Mouse (Mus musculus) bone marrow macrophage, adult 2 months (primary cell): ENCODE measurements around the gene Sh3bgrl.

Experiments
- CTCF ChIP-seq: IDR thresholded peaks from 2 replicates; pipeline ENCODE4 v1.5.1; 2012; ENCODE audit warnings: low read depth, mild to moderate bottlenecking, low read length, moderate library complexity
- POLR2A ChIP-seq: IDR thresholded peaks from 2 replicates; pipeline ENCODE4 v1.6.1; 2012; ENCODE audit warnings: mild to moderate bottlenecking, low read depth, low read length, borderline replicate concordance

- TF ChIP-seq CTCF: no peak
- no peak for TF ChIP-seq POLR2A
Measured at GRCm38 (mm10) chrX:109142281-109142680, 47.1 kb downstream of the Sh3bgrl start.
